Mouse (Mus musculus) kidney, adult 2 months (tissue): ENCODE measurements at regions not wholly inside any gene's neighbourhood (a gene's known extent, or its start where the extent isn't known, plus 50 kb on each side); places are given as distances from the start of the nearest gene placed in this dataset.

Experiments
- DNase-seq: peaks from one replicate; pipeline ENCODE4 v3.0.0; 2021
- H3K27ac ChIP-seq: fragments of 200-500 bp; 2 replicates; pipeline ENCODE4 v1.5.1; 2012; ENCODE audit warnings: low read depth, low read length, control low read depth, inconsistent platforms; ENCODE audit not compliant: insufficient read depth
- H3K27me3 ChIP-seq: fragments of 200-500 bp; replicated peaks from 2 replicates; pipeline ENCODE4 v1.6.1; 2012; ENCODE audit warnings: mild to moderate bottlenecking, moderate library complexity, low read length, inconsistent platforms; ENCODE audit not compliant: control insufficient read depth, insufficient read depth
- H3K36me3 ChIP-seq: fragments of 200-500 bp; 2 replicates; pipeline ENCODE4 v1.6.1; 2012; ENCODE audit warnings: mild to moderate bottlenecking, moderate library complexity, low read length, inconsistent platforms; ENCODE audit not compliant: control insufficient read depth, insufficient read depth
- H3K4me1 ChIP-seq: fragments of 200-500 bp; 2 replicates; pipeline ENCODE4 v1.6.1; 2011; ENCODE audit warnings: low read length; ENCODE audit not compliant: control insufficient read depth, insufficient read depth
- H3K4me3 ChIP-seq: fragments of 200-500 bp; 2 replicates; pipeline ENCODE4 v1.5.1; 2011; ENCODE audit warnings: mild to moderate bottlenecking, low read depth, low read length, control low read depth; ENCODE audit not compliant: insufficient read depth
- CTCF ChIP-seq: fragments of 200-500 bp; conservative IDR thresholded peaks from 2 replicates; pipeline ENCODE4 v1.5.1; 2011; ENCODE audit warnings: low read depth, mild to moderate bottlenecking, control low read depth, low read length, moderate library complexity, mixed read lengths; ENCODE audit not compliant: insufficient read depth, insufficient read length
- POLR2A ChIP-seq: fragments of 200-500 bp; IDR thresholded peaks from one replicate; pipeline ENCODE4 v1.6.1; 2011; ENCODE audit warnings: low read depth, low read length, control low read depth
- WGBS: fragments of 180-500 bp; shearing (Covaris S2); methylation state at CpG from one replicate; pipeline ENCODE4 v1.1.7; 2018; 5-methylcytosine and 5-hydroxymethylcytosine counted together

- TF ChIP-seq POLR2A = no peak
- H3K4me3 ChIP-seq = no peak overlapping the region
- WGBS = 81% methylated on average over 7 of the region's 7 CpGs
- no peaks in the 10 kb centered on the region for H3K27me3 ChIP-seq
- H3K27ac ChIP-seq = no peak overlapping the region
- no peaks in the 10 kb centered on the region for H3K36me3 ChIP-seq
- no peaks in the 10 kb centered on the region for H3K4me1 ChIP-seq
- DNase-seq = no peak
These were observed 198.9 kb downstream of the Ipmk start for GRCm38 (mm10) chr10:71546507-71546906.

- no peak for DNase-seq
- WGBS = 89% methylated on average over 10 of the region's 10 CpGs
- H3K27ac ChIP-seq = no peak overlapping the region
These were observed 236.2 kb downstream of the Ipmk start for GRCm38 (mm10) chr10:71583716-71584115.

GRCm38 (mm10) chr10:71598515-71598914, 251.0 kb downstream of the Ipmk start:
- no peak for TF ChIP-seq POLR2A
- no peak for TF ChIP-seq CTCF
- 94% methylated on average over 6 of the region's 6 CpGs for WGBS
- Histone ChIP-seq H3K4me1 (no peaks in the 10 kb centered on the region), H3K27me3 (no peaks in the 10 kb centered on the region), H3K4me3 (no peak overlapping the region), H3K36me3 (no peaks in the 10 kb centered on the region), H3K27ac (no peak overlapping the region)
- DNase-seq = no peak

More at GRCm38 (mm10) chr10:71583716-71584115, 236.2 kb downstream of the Ipmk start:
- TF ChIP-seq POLR2A (no peak), CTCF (no peak)
- H3K4me3 ChIP-seq = no peak overlapping the region
- H3K27me3 ChIP-seq = no peaks in the 10 kb centered on the region
- H3K36me3 ChIP-seq = no peaks in the 10 kb centered on the region
- H3K4me1 ChIP-seq = no peaks in the 10 kb centered on the region

GRCm38 (mm10) chr10:71613736-71614135, 266.2 kb downstream of the Ipmk start:
- 93% methylated on average over 4 of the region's 4 CpGs for WGBS
- Histone ChIP-seq H3K36me3 (no peaks in the 10 kb centered on the region), H3K27ac (no peak overlapping the region), H3K4me3 (no peak overlapping the region), H3K4me1 (no peaks in the 10 kb centered on the region), H3K27me3 (no peaks in the 10 kb centered on the region)
- no peak for TF ChIP-seq POLR2A
- TF ChIP-seq CTCF = no peak
- DNase-seq = no peak

GRCm38 (mm10) chr10:71617156-71617555, 269.6 kb downstream of the Ipmk start:
- H3K36me3 ChIP-seq = no peaks in the 10 kb centered on the region
- H3K27ac ChIP-seq = no peak overlapping the region
- H3K4me3 ChIP-seq = no peak overlapping the region
- H3K4me1 ChIP-seq = no peaks in the 10 kb centered on the region
- 83% methylated on average over 4 of the region's 4 CpGs for WGBS
- TF ChIP-seq POLR2A = no peak
- no peak for TF ChIP-seq CTCF
- no peak for DNase-seq
- no peaks in the 10 kb centered on the region for H3K27me3 ChIP-seq

- Histone ChIP-seq H3K4me1 (no peaks in the 10 kb centered on the region), H3K27me3 (no peaks in the 10 kb centered on the region), H3K4me3 (no peak overlapping the region), H3K36me3 (no peaks in the 10 kb centered on the region), H3K27ac (no peak overlapping the region)
- DNase-seq = no peak
- no peak for TF ChIP-seq POLR2A
- no peak for TF ChIP-seq CTCF
- WGBS = 59% methylated on average over 3 of the region's 3 CpGs
These were observed 298.5 kb downstream of the Ipmk start for GRCm38 (mm10) chr10:71646071-71646470.

- H3K4me1 ChIP-seq = no peaks in the 10 kb centered on the region
- no peaks in the 10 kb centered on the region for H3K36me3 ChIP-seq
- H3K4me3 ChIP-seq = no peak overlapping the region
- 89% methylated on average over 7 of the region's 7 CpGs for WGBS
- H3K27me3 ChIP-seq = no peaks in the 10 kb centered on the region; the same call in 1 of the 2 replicates
- TF ChIP-seq CTCF (no peak), POLR2A (no peak)
- no peak for DNase-seq
- no peak overlapping the region for H3K27ac ChIP-seq
These were observed 310.0 kb downstream of the Ipmk start for GRCm38 (mm10) chr10:71657525-71657924.

GRCm38 (mm10) chr10:71663545-71663944, 316.0 kb downstream of the Ipmk start:
- TF ChIP-seq CTCF (no peak), POLR2A (no peak)
- WGBS = 78% methylated on average over 5 of the region's 5 CpGs
- DNase-seq = no peak
- no peak overlapping the region for H3K27ac ChIP-seq
- no peaks in the 10 kb centered on the region for H3K4me1 ChIP-seq
- no peaks in the 10 kb centered on the region for H3K36me3 ChIP-seq
- H3K27me3 ChIP-seq = no peaks in the 10 kb centered on the region
- H3K4me3 ChIP-seq = no peak overlapping the region
